Mouse (Mus musculus): ENCODE data around the gene Cib1.

- TF ChIP-seq POLR2A (IDR thresholded peaks at IDR 0.05; ENCODE audit: extremely low read depth, insufficient read depth, low read length) (no peak), CTCF (IDR thresholded peaks at IDR 0.05; ENCODE audit: low read depth, low read length) (no peak)
Measured at GRCm38 (mm10) chr7:80181078-80181477, 51.5 kb downstream of the Cib1 start.

Measured in liver, adult 2 months (tissue).